Mouse (Mus musculus): ENCODE measurements at regions not wholly inside any gene's neighbourhood (a gene's known extent, or its start where the extent isn't known, plus 50 kb on each side); places are given as distances from the start of the nearest gene placed in this dataset.
A peak's percentile ranks its signal among the peaks of the same experiment; 100 is the strongest.

DNA sequence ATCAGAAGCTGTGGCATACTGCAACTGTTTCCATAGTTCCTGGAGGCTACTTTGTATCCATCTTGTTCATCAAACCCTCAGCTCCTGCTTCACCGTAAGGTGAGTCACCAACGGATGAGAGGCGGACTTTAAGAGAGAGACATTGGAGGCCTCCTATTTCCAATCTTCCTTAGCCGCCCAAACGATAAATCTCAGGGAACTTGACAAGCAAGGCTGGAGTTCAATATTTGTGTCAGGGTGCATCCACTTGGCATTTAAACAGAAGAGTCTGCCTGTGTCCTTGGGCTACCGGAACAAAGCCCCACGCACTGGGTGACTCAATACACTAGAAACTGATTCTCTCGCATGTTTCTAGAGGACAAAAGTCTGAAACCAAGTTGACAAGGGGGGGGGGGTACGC, 76.1 kb upstream of the Rasgrf1 start:
- no peak overlapping the region for H3K9ac ChIP-seq (replicated peaks; ENCODE audit: low read depth, low read length)
- WGBS, result 87% methylated on average over 9 of the region's 9 CpGs
- H3K4me3 ChIP-seq (replicated peaks; ENCODE audit: low read length), result no peak overlapping the region
- no peak overlapping the region for H3K4me2 ChIP-seq (ENCODE audit: low read length)
- no peaks in the 10 kb centered on the region for H3K9me3 ChIP-seq (ENCODE audit: control insufficient read depth, low read length)
- H3K36me3 ChIP-seq (ENCODE audit: control insufficient read depth, insufficient read depth), result no peaks in the 10 kb centered on the region
- H3K27ac ChIP-seq (ENCODE audit: low read length), result no peak overlapping the region
- no peaks in the 10 kb centered on the region for H3K4me1 ChIP-seq (replicated peaks; ENCODE audit: control insufficient read depth, insufficient read depth, low read length)
- H3K27me3 ChIP-seq (replicated peaks; ENCODE audit: control insufficient read depth, insufficient read depth, low read length), result no peaks in the 10 kb centered on the region
- ATAC-seq, result no peak

GRCm38 (mm10) chr9:89831855-89832254, 77.9 kb upstream of the Rasgrf1 start:
- no peak overlapping the region for H3K27ac ChIP-seq (ENCODE audit: low read length)
- H3K4me3 ChIP-seq (replicated peaks; ENCODE audit: low read length), result no peak overlapping the region
- H3K9me3 ChIP-seq (ENCODE audit: control insufficient read depth, low read length), result no peaks in the 10 kb centered on the region
- no peaks in the 10 kb centered on the region for H3K36me3 ChIP-seq (ENCODE audit: control insufficient read depth, insufficient read depth)
- H3K4me1 ChIP-seq (replicated peaks; ENCODE audit: control insufficient read depth, insufficient read depth, low read length), result no peaks in the 10 kb centered on the region
- no peak overlapping the region for H3K4me2 ChIP-seq (ENCODE audit: low read length)
- no peak overlapping the region for H3K9ac ChIP-seq (replicated peaks; ENCODE audit: low read depth, low read length)
- 91% methylated on average over 14 of the region's 14 CpGs for WGBS
- no peak for ATAC-seq
- no peaks in the 10 kb centered on the region for H3K27me3 ChIP-seq (replicated peaks; ENCODE audit: control insufficient read depth, insufficient read depth, low read length)

DNA sequence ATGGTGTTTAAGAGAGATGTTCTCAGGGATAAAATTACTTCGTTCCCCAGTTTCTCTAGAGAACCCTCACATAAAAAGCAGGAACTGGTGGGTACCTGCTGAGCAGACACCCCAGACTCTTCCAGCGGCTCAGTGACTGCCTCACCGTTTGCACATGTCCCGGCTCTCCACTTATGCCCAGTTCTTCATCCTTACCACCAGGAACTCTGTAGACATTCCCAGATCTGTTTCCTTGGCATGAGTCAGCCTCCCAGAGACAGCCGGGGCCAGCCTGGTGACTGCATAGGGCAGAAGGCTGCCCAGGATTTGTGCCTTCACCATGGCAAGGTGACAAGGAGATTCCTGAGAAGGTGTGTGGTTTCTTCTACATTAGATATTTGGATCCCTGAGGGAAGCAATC, 81.6 kb upstream of the Rasgrf1 start:
- Histone ChIP-seq H3K9me3 (ENCODE audit: control insufficient read depth, low read length) (no peaks in the 10 kb centered on the region), H3K9ac (replicated peaks; ENCODE audit: low read depth, low read length) (no peak overlapping the region), H3K4me3 (replicated peaks; ENCODE audit: low read length) (no peak overlapping the region), H3K27me3 (replicated peaks; ENCODE audit: control insufficient read depth, insufficient read depth, low read length) (no peaks in the 10 kb centered on the region), H3K4me1 (replicated peaks; ENCODE audit: control insufficient read depth, insufficient read depth, low read length) (no peaks in the 10 kb centered on the region), H3K27ac (ENCODE audit: low read length) (no peak overlapping the region), H3K36me3 (ENCODE audit: control insufficient read depth, insufficient read depth) (no peaks in the 10 kb centered on the region), H3K4me2 (ENCODE audit: low read length) (no peak overlapping the region)
- no peak for ATAC-seq
- WGBS, result 83% methylated on average over 5 of the region's 5 CpGs

DNA sequence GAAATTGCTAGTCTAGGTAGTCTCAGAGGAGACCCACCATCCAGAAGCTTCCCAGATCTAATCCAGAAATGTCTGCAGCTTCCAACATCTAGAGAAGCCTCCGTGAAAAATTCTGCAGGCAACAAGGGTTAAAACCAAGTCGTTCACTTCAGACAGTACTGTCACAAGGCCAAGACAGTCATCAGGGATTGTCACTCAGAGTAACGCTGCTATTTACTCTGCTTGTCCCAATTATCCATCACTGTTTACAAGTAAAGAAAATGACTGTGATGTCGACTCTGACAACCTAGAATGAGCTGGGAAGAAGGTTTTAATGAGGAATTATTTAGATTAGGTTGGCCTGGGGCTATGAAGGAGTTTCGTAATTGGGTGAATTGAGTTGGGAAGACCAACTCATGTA, 82.1 kb upstream of the Rasgrf1 start:
- Histone ChIP-seq H3K9me3 (ENCODE audit: control insufficient read depth, low read length) (no peaks in the 10 kb centered on the region), H3K4me3 (replicated peaks; ENCODE audit: low read length) (no peak overlapping the region), H3K27me3 (replicated peaks; ENCODE audit: control insufficient read depth, insufficient read depth, low read length) (no peaks in the 10 kb centered on the region), H3K4me2 (ENCODE audit: low read length) (no peak overlapping the region; the same call in 1 of the 2 replicates), H3K36me3 (ENCODE audit: control insufficient read depth, insufficient read depth) (no peaks in the 10 kb centered on the region), H3K4me1 (replicated peaks; ENCODE audit: control insufficient read depth, insufficient read depth, low read length) (no peaks in the 10 kb centered on the region), H3K9ac (replicated peaks; ENCODE audit: low read depth, low read length) (no peak overlapping the region), H3K27ac (ENCODE audit: low read length) (no peak overlapping the region)
- peak; percentile 52 for ATAC-seq
- WGBS, result 25% methylated on average over 5 of the region's 5 CpGs

GRCm38 (mm10) chr9:89826712-89827548, 82.8 kb upstream of the Rasgrf1 start:
- Histone ChIP-seq H3K9ac (replicated peaks; ENCODE audit: low read depth, low read length) (0 out of 2 replicates have a peak overlapping the region, but pooled peaks have one; percentile 24), H3K27me3 (replicated peaks; ENCODE audit: control insufficient read depth, insufficient read depth, low read length) (no peaks in the 10 kb centered on the region), H3K4me1 (replicated peaks; ENCODE audit: control insufficient read depth, insufficient read depth, low read length) (no peaks in the 10 kb centered on the region), H3K4me3 (replicated peaks; ENCODE audit: low read length) (peak overlapping the region; percentile 14; the same call in 1 of the 2 replicates), H3K4me2 (ENCODE audit: low read length) (peak overlapping the region; percentile 39), H3K36me3 (ENCODE audit: control insufficient read depth, insufficient read depth) (no peaks in the 10 kb centered on the region), H3K9me3 (ENCODE audit: control insufficient read depth, low read length) (no peaks in the 10 kb centered on the region), H3K27ac (ENCODE audit: low read length) (no peak overlapping the region)
- WGBS, result 33% methylated on average over 24 of the region's 24 CpGs
- peak; percentile 92 for ATAC-seq

- Histone ChIP-seq H3K36me3 (ENCODE audit: control insufficient read depth, insufficient read depth) (no peaks in the 10 kb centered on the region), H3K27me3 (replicated peaks; ENCODE audit: control insufficient read depth, insufficient read depth, low read length) (no peaks in the 10 kb centered on the region), H3K4me1 (replicated peaks; ENCODE audit: control insufficient read depth, insufficient read depth, low read length) (peaks cover 5% of the 10 kb centered on the region), H3K9me3 (ENCODE audit: control insufficient read depth, low read length) (no peaks in the 10 kb centered on the region), H3K9ac (replicated peaks; ENCODE audit: low read depth, low read length) (no peak overlapping the region), H3K4me2 (ENCODE audit: low read length) (no peak overlapping the region), H3K27ac (ENCODE audit: low read length) (no peak overlapping the region), H3K4me3 (replicated peaks; ENCODE audit: low read length) (no peak overlapping the region)
- 0 out of 2 replicates have a peak, but pooled peaks have one; percentile 21 for ATAC-seq
- WGBS, result 75% methylated on average over 4 of the region's 4 CpGs
Observed at GRCm38 (mm10) chr9:89821853-89822243, 83.6 kb upstream of the Ankrd34c start.

DNA sequence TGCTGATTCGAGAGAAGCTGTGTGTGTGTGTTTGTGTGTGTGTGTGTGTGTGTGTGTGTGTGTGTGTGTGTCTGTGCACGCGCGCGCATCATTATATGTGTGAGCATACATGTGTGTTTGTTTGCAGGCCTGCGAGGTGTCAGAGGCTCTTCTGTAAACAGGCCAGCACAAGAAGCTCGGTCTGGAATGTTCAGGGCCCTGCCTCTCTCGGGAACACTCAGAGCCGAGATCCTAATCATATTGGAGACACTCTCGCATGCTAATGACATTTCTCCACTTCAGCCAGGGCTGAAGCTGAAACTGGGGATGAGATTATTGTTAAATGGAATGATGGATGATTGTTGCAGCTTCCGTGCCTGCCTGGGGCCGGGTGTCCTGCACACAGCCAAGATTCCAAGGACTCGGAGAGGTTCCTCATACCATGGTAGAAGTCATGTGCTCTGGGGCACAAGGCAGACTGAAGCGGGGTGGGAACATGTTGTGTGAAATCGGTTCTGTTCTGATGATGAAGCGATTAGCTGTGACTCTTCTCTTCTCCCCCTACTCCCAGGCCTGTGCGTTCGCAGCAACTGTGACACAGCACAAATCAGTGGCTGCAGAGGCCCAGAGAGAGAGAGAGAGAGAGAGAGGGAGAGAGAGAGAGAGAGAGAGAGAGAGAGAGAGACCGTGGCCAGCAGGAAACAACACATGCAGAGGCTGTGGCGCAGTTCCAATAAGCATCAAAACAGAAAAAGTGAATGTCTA, 83.0 kb upstream of the Ankrd34c start:
- H3K27me3 ChIP-seq (replicated peaks; ENCODE audit: control insufficient read depth, insufficient read depth, low read length), result no peaks in the 10 kb centered on the region
- H3K9ac ChIP-seq (replicated peaks; ENCODE audit: low read depth, low read length), result no peak overlapping the region
- H3K9me3 ChIP-seq (ENCODE audit: control insufficient read depth, low read length), result no peaks in the 10 kb centered on the region
- peaks cover 5% of the 10 kb centered on the region for H3K4me1 ChIP-seq (replicated peaks; ENCODE audit: control insufficient read depth, insufficient read depth, low read length)
- no peak overlapping the region for H3K4me3 ChIP-seq (replicated peaks; ENCODE audit: low read length)
- H3K36me3 ChIP-seq (ENCODE audit: control insufficient read depth, insufficient read depth), result no peaks in the 10 kb centered on the region
- ATAC-seq, result peak; percentile 53
- H3K27ac ChIP-seq (ENCODE audit: low read length), result no peak overlapping the region
- H3K4me2 ChIP-seq (ENCODE audit: low read length), result no peak overlapping the region
- WGBS, result 61% methylated on average over 20 of the region's 20 CpGs

DNA sequence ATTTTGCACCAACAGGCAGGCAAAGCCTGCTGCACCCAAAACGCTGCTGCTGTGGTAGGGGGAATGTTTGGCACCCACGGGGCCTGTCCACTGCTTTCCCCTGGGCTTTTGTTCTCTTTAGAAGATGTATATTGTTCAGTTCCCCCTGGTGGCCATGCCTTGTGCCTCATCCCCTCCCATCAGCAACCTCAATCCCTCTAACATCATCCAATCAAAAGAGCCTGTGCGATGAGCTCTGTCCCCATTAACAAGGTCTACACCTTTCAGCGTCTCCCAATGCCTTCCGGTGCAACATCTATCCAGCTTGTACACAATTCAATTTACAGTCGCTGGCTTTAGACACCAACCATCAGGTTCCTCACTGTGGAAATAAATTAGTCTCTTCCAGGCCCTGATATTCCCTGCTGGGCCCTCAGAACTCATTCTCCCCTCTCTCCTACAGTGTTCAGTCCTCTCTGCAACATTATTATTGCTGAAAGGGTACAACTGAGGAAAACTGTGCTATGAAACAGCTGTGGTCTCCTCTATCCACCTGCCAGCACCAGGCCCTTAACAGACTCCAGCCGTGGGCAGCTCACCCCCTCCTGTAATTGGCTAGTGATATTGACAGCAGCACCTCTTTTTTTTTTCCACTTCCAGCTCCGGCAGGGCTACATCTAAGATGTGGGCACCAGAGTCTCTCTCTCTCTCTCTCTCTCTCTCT, 75.5 kb upstream of the Ankrd34c start:
- H3K4me3 ChIP-seq (replicated peaks; ENCODE audit: low read length), result no peak overlapping the region
- no peak overlapping the region for H3K9ac ChIP-seq (replicated peaks; ENCODE audit: low read depth, low read length)
- H3K27ac ChIP-seq (ENCODE audit: low read length), result no peak overlapping the region
- H3K4me1 ChIP-seq (replicated peaks; ENCODE audit: control insufficient read depth, insufficient read depth, low read length), result no peaks in the 10 kb centered on the region
- 33% methylated on average over 8 of the region's 8 CpGs for WGBS
- H3K4me2 ChIP-seq (ENCODE audit: low read length), result no peak overlapping the region
- H3K36me3 ChIP-seq (ENCODE audit: control insufficient read depth, insufficient read depth), result no peaks in the 10 kb centered on the region
- no peaks in the 10 kb centered on the region for H3K27me3 ChIP-seq (replicated peaks; ENCODE audit: control insufficient read depth, insufficient read depth, low read length)
- no peaks in the 10 kb centered on the region for H3K9me3 ChIP-seq (ENCODE audit: control insufficient read depth, low read length)
- ATAC-seq, result 0 out of 2 replicates have a peak, but pooled peaks have one; percentile 47

DNA sequence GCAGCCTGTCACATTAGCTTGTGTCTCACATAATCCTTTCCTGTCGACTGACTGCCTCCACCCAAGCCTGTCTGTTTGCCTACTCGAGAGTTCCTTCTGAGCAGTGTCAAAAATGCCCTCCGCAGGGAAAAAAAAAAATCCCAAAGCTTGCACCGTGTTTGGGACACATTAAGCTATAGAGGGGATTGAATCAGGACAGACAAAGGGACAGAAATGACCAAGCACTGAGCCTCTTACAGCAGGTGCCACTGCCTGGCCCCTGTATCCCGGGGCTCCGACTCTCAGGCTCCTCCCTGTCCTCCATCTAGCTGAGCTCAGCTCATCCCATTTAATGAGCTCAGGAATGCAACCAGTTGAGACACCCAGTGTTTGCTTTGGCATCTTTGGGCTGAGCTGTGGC, 69.1 kb upstream of the Ankrd34c start:
- H3K27me3 ChIP-seq (replicated peaks; ENCODE audit: control insufficient read depth, insufficient read depth, low read length), result no peaks in the 10 kb centered on the region
- H3K4me1 ChIP-seq (replicated peaks; ENCODE audit: control insufficient read depth, insufficient read depth, low read length), result no peaks in the 10 kb centered on the region
- ATAC-seq, result no peak
- H3K9ac ChIP-seq (replicated peaks; ENCODE audit: low read depth, low read length), result no peak overlapping the region
- H3K27ac ChIP-seq (ENCODE audit: low read length), result no peak overlapping the region
- H3K9me3 ChIP-seq (ENCODE audit: control insufficient read depth, low read length), result no peaks in the 10 kb centered on the region
- H3K36me3 ChIP-seq (ENCODE audit: control insufficient read depth, insufficient read depth), result no peaks in the 10 kb centered on the region
- H3K4me2 ChIP-seq (ENCODE audit: low read length), result no peak overlapping the region
- H3K4me3 ChIP-seq (replicated peaks; ENCODE audit: low read length), result no peak overlapping the region
- WGBS, result 30% methylated on average over 6 of the region's 6 CpGs

All from forebrain, embryonic 16.5 days (tissue).